Mouse (Mus musculus) adipose tissue, adult 10 weeks (tissue): ENCODE measurements around the gene Pqlc3. TPM values are rescaled to one million over a fixed set of nuclear protein-coding genes. Genes with fewer than 3 reads are reported as not detected.

Experiments used
- polyA plus RNA-seq: library from polyadenylated mRNA; stranded (reverse); fragments of 350-450 nt; fragmentation: Illumina TruSeq; extraction: RNeasy Lipid Tissue Mini Kit (QIAGEN cat#74804); gene quantifications from one replicate; pipeline ENCODE4 v1.2.3, GENCODE M21; 2014; ENCODE audit warnings: low read depth, low replicate concordance

The Pqlc3 gene
- 15.4 TPM for polyA plus RNA-seq

GRCm38 (mm10) chr12:16999739-17000497 lies at the start of gene Pqlc3:
Pqlc3 (minus strand) TSS chr12:17000408.

GRCm38 (mm10) chr12:17011100-17011870 lies 11.1 kb upstream of the Pqlc3 start, which contains the start of gene 2410004P03Rik:
2410004P03Rik (minus strand) TSS chr12:17011727.

Other genes starting within 250 kb of the Pqlc3 start
- gene Greb1, start 199.5 kb downstream of the Pqlc3 start, polyA plus RNA-seq = 26.8 TPM
- 19.4 TPM for gene E2f6, start 189.4 kb downstream of the Pqlc3 start, polyA plus RNA-seq
- 30.9 TPM for gene Rock2, start 105.5 kb downstream of the Pqlc3 start, polyA plus RNA-seq
- 4.0 TPM for gene 2410004P03Rik, start 11.3 kb upstream of the Pqlc3 start, polyA plus RNA-seq
- gene Kcnf1, start 176.5 kb upstream of the Pqlc3 start, polyA plus RNA-seq = 0.11 TPM